Mouse (Mus musculus) forebrain, postnatal 0 days (tissue): ENCODE measurements at regions not wholly inside any gene's neighbourhood (a gene's known extent, or its start where the extent isn't known, plus 50 kb on each side); places are given as distances from the start of the nearest gene placed in this dataset.

Experiments
- ATAC-seq: fragments of 200-750 bp; cut with Nextera tagmentation; 2 replicates; pipeline ENCODE4 v1.8.0; 2017; ENCODE audit warnings: mild to moderate bottlenecking, moderate library complexity
- DNase-seq: peaks from one replicate; pipeline ENCODE4 v3.0.0-alpha.2; 2015
- H3K27ac ChIP-seq: fragments of 300-500 bp; sonication (generic); 2 replicates; pipeline ENCODE4 v1.5.1; 2014; ENCODE audit warnings: low read depth, mild to moderate bottlenecking, antibody characterized with exemption, low read length, moderate library complexity, mixed read lengths
- H3K27me3 ChIP-seq: fragments of 300-500 bp; sonication (generic); 2 replicates; pipeline ENCODE4 v1.6.1; 2014; ENCODE audit warnings: mild to moderate bottlenecking, low read length, mixed read lengths; ENCODE audit not compliant: insufficient read depth
- H3K36me3 ChIP-seq: fragments of 300-500 bp; sonication (generic); 2 replicates; pipeline ENCODE4 v1.6.1; 2014; ENCODE audit warnings: mild to moderate bottlenecking, moderate library complexity; ENCODE audit not compliant: insufficient read depth
- H3K4me1 ChIP-seq: fragments of 300-500 bp; sonication (generic); 2 replicates; pipeline ENCODE4 v1.6.1; 2014; ENCODE audit warnings: antibody characterized with exemption; ENCODE audit not compliant: insufficient read depth
- H3K4me2 ChIP-seq: fragments of 300-500 bp; sonication (generic); 2 replicates; pipeline ENCODE4 v1.6.1; 2014; ENCODE audit warnings: low read depth, mild to moderate bottlenecking, moderate library complexity
- H3K4me3 ChIP-seq: fragments of 300-500 bp; sonication (generic); 2 replicates; pipeline ENCODE4 v1.5.1; 2014; ENCODE audit warnings: low read depth, low read length, mixed read lengths
- H3K9ac ChIP-seq: fragments of 300-500 bp; sonication (generic); 2 replicates; pipeline ENCODE4 v1.6.1; 2014; ENCODE audit warnings: mild to moderate bottlenecking
- H3K9me3 ChIP-seq: fragments of 300-500 bp; sonication (generic); 2 replicates; pipeline ENCODE4 v1.6.1; 2016; ENCODE audit warnings: low read length
- CTCF ChIP-seq: sonication (generic); IDR thresholded peaks from 2 replicates; pipeline ENCODE4 v1.5.1; 2016; ENCODE audit warnings: antibody characterized with exemption, control low read depth, low read depth
- WGBS: fragments of 180-500 bp; shearing (Covaris S2); extraction: QIAGEN DNeasy Blood & Tissue Kit; methylation state at CpG from one replicate; pipeline ENCODE4 v1.1.7; 2014; 5-methylcytosine and 5-hydroxymethylcytosine counted together

GRCm38 (mm10) chr11:45531044-45531626 is 320.7 kb upstream of the Clint1 start:
- no peak for ATAC-seq
- Histone ChIP-seq H3K9ac (no peak overlapping the region), H3K4me1 (no peaks in the 10 kb centered on the region), H3K4me3 (no peak overlapping the region), H3K9me3 (no peaks in the 10 kb centered on the region), H3K27ac (no peak overlapping the region), H3K27me3 (no peaks in the 10 kb centered on the region), H3K36me3 (no peaks in the 10 kb centered on the region), H3K4me2 (no peak overlapping the region)
- 93% methylated on average over 9 of the region's 9 CpGs for WGBS
- no peak for DNase-seq
- no peak for TF ChIP-seq CTCF

GRCm38 (mm10) chr11:45533402-45534056 is 318.3 kb upstream of the Clint1 start:
- no peaks in the 10 kb centered on the region for H3K9me3 ChIP-seq
- no peak for DNase-seq
- H3K27me3 ChIP-seq = no peaks in the 10 kb centered on the region
- H3K4me3 ChIP-seq = no peak overlapping the region
- no peaks in the 10 kb centered on the region for H3K36me3 ChIP-seq
- no peak overlapping the region for H3K9ac ChIP-seq
- WGBS = 61% methylated on average over 7 of the region's 7 CpGs
- no peak overlapping the region for H3K4me2 ChIP-seq
- H3K4me1 ChIP-seq = no peaks in the 10 kb centered on the region
- no peak overlapping the region for H3K27ac ChIP-seq
- TF ChIP-seq CTCF = peak; percentile 32; the same call in 1 of the 2 replicates
- ATAC-seq = no peak

DNA sequence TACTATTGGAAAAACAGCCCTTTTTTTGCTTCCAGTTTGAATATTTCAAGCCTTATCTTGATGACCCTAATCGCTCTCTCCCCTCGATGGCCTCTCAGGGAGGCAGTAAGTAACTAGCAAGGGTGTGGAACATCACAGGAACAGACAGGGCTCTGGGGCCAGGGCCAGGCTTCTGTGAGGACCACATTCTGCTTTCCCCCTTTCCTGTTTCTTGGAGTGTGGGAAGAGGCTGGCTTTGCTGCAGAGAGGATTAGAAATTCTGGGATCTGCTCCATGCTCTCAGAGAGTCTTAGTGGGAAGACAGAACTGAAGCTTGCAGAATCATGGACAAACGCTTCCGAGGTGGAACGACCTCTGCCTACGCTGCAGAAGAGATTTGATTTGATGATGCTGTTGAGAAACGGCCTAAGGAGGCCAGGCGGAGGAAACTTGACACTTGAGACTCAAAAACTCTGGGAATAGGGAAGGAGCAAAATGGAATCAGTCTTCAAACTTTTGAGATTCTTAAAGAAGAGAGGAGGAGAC is 316.3 kb upstream of the Clint1 start:
- no peaks in the 10 kb centered on the region for H3K36me3 ChIP-seq
- H3K4me2 ChIP-seq = no peak overlapping the region
- no peaks in the 10 kb centered on the region for H3K27me3 ChIP-seq
- no peaks in the 10 kb centered on the region for H3K9me3 ChIP-seq
- H3K4me3 ChIP-seq = no peak overlapping the region
- TF ChIP-seq CTCF = no peak
- H3K9ac ChIP-seq = no peak overlapping the region
- H3K27ac ChIP-seq = no peak overlapping the region
- no peaks in the 10 kb centered on the region for H3K4me1 ChIP-seq
- 78% methylated on average over 8 of the region's 8 CpGs for WGBS
- ATAC-seq (no peak), DNase-seq (no peak)

- WGBS = 54% methylated on average over 7 of the region's 7 CpGs
- no peak for TF ChIP-seq CTCF
- Histone ChIP-seq H3K9me3 (no peaks in the 10 kb centered on the region), H3K27me3 (no peaks in the 10 kb centered on the region), H3K36me3 (no peaks in the 10 kb centered on the region), H3K4me2 (no peak overlapping the region), H3K9ac (no peak overlapping the region), H3K27ac (no peak overlapping the region), H3K4me3 (no peak overlapping the region), H3K4me1 (no peaks in the 10 kb centered on the region)
- ATAC-seq (no peak), DNase-seq (no peak)
Measured at GRCm38 (mm10) chr11:45538011-45538410, 313.8 kb upstream of the Clint1 start.

DNA sequence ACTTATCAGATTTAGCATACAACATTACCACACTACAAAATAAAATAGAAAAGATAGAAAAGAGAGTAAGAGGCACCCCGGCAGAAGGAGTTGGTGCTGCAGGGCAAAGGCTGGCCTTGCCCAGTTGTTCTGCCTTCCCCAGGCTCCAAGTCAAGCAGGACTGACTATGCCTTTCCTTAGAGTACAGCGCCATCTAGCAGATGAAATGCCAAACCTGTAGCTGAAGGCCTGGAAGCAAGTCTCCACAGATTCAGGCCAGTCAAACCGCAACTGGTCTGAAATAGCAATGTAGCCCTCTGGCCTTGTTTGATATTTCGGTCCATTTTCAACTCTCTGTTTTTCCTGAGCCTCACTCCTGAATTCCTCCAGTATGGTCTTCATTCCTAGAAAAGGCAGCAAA is 312.4 kb upstream of the Clint1 start:
- Histone ChIP-seq H3K36me3 (no peaks in the 10 kb centered on the region), H3K9ac (no peak overlapping the region), H3K4me1 (no peaks in the 10 kb centered on the region), H3K27ac (no peak overlapping the region), H3K27me3 (no peaks in the 10 kb centered on the region), H3K4me2 (no peak overlapping the region), H3K9me3 (no peaks in the 10 kb centered on the region), H3K4me3 (no peak overlapping the region)
- DNase-seq (peak; percentile 85), ATAC-seq (peak; percentile 82)
- WGBS = 43% methylated on average over 4 of the region's 4 CpGs
- peak; percentile 89 for TF ChIP-seq CTCF

DNA sequence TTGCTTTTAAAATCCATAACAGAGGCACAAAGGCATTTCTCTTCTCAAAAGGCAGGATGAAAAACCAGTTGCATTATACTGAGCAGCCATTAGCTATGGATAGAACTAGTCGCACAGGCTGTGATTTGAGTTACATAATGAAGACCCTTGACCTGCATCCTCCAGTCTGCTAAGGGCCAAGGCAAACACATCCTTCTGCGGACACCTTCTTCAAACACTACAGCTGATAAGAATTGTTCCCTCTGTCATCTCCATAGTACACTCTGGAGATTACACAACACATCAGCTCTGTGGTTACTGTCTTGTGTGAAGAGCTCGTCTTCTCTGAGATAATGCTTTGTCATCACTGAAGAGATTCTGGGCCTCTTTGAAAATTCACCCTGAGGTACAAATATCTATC is 307.3 kb upstream of the Clint1 start:
- H3K27me3 ChIP-seq = no peaks in the 10 kb centered on the region
- H3K4me3 ChIP-seq = no peak overlapping the region
- no peak overlapping the region for H3K27ac ChIP-seq
- no peak for DNase-seq
- no peaks in the 10 kb centered on the region for H3K36me3 ChIP-seq
- no peak for TF ChIP-seq CTCF
- H3K4me2 ChIP-seq = no peak overlapping the region
- no peak overlapping the region for H3K9ac ChIP-seq
- ATAC-seq = no peak
- 90% methylated on average over 3 of the region's 3 CpGs for WGBS
- no peaks in the 10 kb centered on the region for H3K4me1 ChIP-seq
- H3K9me3 ChIP-seq = no peaks in the 10 kb centered on the region

DNA sequence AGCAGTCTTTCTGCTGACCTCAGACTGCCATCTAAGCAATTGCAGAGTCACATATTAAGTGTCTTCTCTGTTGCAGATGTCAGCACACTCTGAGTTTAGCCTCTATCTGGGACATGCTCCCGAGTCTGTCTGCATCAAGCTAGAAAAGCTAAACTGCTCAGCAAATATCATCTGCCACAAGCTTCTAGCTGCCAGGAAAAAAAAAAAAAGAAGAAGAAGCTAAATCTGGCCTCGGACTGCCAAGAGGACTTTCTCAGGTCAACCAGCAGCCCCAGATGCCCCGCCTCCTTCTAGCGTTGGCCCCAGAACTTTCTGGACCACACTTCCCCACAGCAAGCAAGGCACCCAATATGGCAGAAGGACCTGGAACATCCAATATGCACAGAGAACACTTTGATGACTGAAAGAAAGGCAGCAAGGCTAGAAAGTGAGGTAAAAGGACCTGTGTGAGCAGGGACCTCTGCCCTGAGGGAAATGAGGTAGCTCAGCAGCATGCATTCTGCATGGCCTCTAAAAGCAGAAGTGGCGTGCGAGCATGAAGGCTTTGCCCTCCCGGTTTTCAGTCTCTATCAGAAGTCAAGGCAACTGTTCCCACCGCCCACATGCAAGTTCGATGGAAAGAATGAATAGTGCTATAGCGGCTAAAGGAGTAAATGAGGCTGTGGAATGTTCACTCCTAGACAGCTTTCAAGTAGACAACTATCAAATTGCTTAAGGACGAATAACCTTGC is 305.8 kb upstream of the Clint1 start:
- H3K9ac ChIP-seq = no peak overlapping the region
- H3K27me3 ChIP-seq = peaks cover 5% of the 10 kb centered on the region
- H3K36me3 ChIP-seq = no peaks in the 10 kb centered on the region
- no peak overlapping the region for H3K4me3 ChIP-seq
- no peak overlapping the region for H3K27ac ChIP-seq
- WGBS = 85% methylated on average over 11 of the region's 11 CpGs
- no peak overlapping the region for H3K4me2 ChIP-seq
- no peaks in the 10 kb centered on the region for H3K9me3 ChIP-seq
- no peaks in the 10 kb centered on the region for H3K4me1 ChIP-seq
- TF ChIP-seq CTCF = no peak
- ATAC-seq (no peak), DNase-seq (no peak)
